Mouse (Mus musculus) embryo, embryonic 11.5 days (tissue): ENCODE data around the gene Tango6.
"Not testable (repeated sequence)": the region's sequence is repeated elsewhere in the genome, so short reads cannot be mapped to it uniquely, and the experiment has no call there.

Experiments used
- DNase-seq: peaks from one replicate; pipeline ENCODE4 v3.0.0-alpha.2; 2012; ENCODE audit warnings: low read depth, low spot score

Gene Tango6

GRCm38 (mm10) chr8:106761317-106761716, 78.4 kb downstream of the Tango6 start:
- DNase-seq = no peak

DNA sequence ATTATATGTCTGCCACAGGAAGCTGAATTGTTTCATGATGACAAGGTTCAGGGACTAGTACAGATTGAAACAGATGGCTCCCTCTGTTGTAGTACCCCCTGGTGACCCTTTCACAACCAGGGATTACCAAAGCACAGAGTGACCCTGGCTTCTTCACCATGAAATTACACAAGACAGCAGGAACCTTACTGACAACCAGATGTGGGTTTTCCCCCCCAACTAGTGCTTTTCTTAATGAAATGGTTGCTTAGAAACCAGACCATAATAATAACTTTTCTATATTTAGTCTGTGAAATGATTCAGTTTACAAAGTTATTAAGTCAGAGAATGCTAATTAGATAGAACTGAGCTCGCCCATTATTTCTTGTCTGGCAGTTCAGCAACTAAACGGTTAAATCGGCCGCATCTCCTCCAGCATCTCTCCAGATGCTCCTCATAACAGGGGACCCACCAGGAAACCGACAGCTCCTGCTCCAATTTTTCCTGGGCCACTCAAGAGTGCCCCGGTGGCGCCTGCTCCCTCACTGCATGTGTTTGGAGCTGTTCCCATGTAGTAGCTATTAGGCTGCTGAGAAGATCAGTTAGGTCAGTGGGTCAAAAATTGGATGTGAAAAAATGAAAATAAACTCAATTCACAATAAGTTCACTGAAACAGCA, 79.1 kb downstream of the Tango6 start:
- peak; percentile 8 for DNase-seq

DNA sequence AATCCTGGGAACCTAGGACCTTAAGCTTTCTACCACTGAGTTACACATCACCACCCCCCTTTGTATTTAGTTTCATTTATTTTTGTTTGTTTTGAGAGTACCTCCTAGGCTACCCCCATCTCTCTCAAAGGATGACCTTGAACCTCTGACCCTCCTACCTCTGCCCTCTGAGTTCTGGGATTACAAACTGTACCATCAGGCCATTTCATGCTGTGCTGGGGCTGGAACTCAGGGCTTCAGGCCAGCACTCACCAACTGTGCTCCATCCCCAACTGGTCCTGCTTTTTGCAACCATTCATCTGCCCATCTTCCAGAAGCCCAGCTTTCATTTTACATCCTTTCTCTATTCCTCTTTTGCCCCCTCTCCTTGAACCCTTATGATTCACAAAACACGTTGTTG, 81.7 kb downstream of the Tango6 start:
- DNase-seq = no peak

DNA sequence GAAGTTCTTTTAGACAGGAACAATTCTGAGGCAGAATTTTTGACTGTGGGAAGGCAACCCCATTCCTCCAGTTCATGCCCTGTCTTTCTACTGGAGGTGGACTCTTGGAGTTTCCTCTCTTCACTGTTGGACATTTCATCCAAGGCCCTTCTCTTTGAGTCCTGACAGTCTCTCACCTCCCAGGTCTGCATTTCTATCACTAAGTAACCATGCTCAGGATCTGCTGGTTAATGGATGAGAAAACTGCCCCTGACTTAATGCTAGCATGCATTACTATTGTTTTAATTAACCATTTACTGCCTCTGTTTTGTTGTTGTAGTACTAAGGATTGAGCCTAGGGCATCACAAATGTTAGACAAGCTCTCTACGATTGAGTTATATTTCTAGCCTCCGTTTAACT, 82.7 kb downstream of the Tango6 start:
- DNase-seq = no peak

GRCm38 (mm10) chr8:106766736-106767135, 83.9 kb downstream of the Tango6 start:
- no peak for DNase-seq

DNA sequence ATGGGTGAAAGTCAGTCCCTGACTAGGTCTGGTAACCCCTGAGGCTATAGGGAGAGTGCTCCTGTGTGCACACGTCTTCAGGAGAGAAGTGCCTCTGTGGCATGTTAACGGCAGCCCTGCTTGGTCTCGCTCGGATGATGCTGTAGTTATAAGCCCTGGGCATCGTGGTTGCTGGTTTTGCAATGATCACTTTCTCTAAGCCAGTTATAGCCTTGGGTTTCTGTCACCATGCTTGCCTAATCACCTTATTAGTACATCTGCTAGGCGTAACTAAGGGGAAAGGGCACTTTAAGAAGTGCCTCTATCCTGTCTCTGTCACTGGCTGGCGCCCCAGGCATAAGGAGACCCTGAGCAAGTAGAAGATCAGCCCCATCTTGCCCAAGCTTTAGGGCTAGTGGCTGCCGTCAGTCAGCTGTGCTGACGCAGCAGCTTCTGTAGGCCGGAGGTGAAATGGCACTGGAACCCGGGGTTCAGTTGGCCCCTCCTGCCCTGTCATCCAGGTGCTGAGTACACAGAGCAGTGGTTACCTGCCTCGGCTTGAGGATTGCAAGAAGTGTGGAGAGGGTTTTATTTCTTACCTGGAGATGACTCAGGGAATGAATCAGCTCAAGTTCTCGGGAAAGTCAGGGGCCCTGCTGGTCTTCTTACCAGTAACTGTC, 86.4 kb downstream of the Tango6 start:
- no peak for DNase-seq

- DNase-seq = no peak
Observed at GRCm38 (mm10) chr8:106770596-106771179, 87.8 kb downstream of the Tango6 start.

DNA sequence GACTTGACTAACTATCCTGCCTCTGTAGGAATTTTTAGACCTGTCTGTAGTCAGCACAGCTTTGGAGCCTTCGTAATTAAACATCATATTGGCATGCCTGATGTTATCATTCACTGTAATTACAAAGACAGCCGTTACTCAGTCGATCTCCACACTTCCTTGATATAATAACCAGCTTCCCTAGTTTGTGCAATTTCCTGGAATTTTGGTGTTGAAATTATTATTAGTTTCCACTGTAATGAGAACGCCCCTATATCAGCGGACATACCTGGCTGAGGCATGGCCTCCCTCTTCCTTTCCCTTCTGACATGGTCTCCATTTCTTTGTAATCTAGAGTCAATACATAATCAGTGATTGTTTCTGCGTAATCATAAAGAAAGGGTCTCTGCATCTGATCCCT, 89.2 kb downstream of the Tango6 start:
- no peak for DNase-seq

DNA sequence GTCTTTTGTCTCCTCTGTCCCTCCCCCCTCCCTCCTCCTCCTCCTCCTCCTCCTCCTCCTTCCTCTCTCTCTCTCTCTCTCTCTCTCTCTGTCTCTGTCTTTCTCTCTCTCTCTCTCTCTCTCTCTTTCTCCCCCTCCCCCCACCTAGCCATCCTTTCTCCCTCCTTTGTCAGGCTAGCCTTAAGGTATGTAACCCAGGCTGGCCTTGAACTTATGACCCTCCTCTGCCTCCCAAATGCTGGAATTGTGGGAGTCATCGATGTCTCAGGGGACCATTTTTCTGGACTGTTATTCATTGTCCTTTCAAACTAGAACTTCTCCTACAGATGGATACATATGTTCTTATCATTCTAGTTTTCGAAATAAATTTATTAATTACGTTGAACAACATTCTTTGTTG, 89.6 kb downstream of the Tango6 start:
- no peak for DNase-seq

- no peak for DNase-seq
Observed at GRCm38 (mm10) chr8:106774567-106775320, 91.9 kb downstream of the Tango6 start.

GRCm38 (mm10) chr8:106789623-106790022, 106.8 kb downstream of the Tango6 start:
- DNase-seq = no peak

- no peak for DNase-seq
Observed at GRCm38 (mm10) chr8:106794820-106795219, 112.0 kb downstream of the Tango6 start.

- no peak for DNase-seq
Observed at GRCm38 (mm10) chr8:106799821-106800220, 117.0 kb downstream of the Tango6 start.

- no peak for DNase-seq
Observed at GRCm38 (mm10) chr8:106801261-106801660, 118.4 kb downstream of the Tango6 start.

- not testable (repeated sequence) for DNase-seq
Observed at GRCm38 (mm10) chr8:106802384-106803137, 119.7 kb downstream of the Tango6 start.

- no peak for DNase-seq
Observed at GRCm38 (mm10) chr8:106805859-106806258, 123.0 kb downstream of the Tango6 start.

DNA sequence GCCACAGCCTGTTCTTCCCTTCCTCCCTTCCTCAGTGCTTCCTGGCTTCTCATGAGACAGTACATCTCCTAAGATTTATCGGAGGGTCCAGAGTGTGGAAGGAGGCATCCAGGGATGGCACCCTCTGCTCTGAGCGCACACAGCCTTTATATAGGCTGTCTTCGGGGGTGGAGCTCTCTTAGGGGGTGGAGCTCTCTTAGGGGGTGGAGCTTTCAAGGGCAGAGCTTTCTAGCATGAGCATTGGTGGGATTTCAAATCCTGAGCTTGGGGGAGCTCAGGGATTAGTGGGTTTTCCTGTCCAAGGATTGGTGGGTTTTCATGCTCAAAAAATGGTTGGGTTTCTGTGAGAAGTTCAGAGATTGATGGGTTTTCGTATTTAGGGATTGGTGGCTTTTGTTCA, 124.6 kb downstream of the Tango6 start:
- DNase-seq = no peak

GRCm38 (mm10) chr8:106809726-106810125, 126.9 kb downstream of the Tango6 start:
- DNase-seq = no peak

DNA sequence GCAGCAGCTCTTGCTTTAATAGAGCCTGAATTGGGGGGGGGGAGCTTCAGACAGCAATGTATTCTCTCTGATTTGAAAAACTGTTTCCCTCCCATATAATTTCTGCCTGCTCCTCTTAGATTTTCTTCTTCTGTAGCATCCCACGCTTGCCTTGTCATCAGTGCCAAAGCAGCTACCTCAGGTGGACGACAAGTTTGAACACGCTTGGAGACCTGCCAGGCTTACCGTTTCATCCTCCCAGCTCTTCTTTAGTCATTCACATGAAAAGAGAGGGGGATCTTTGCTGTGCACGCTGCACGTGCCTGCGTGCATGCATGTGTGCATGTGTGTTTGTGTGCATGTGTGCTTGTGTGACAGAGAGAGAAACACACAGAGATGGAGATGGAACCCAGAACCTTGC, 127.5 kb downstream of the Tango6 start:
- no peak for DNase-seq

DNA sequence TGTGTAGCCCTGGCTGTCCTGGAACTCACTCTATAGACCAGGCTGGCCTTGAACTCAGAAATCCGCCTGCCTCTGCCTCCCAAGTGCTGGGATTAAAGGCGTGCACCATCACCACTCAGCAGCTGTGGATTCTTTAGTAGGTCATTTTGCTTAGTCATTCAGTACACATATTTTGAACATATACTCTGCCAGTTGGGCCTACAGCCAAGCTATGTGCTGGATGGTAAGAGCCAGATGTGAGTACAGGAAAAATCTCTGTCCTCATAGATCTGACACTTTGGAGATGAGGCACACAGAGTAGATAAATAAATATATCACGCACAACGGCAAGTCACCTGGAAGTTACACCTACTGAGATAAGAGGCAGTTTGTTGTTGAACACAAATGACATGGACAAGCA, 129.7 kb downstream of the Tango6 start:
- DNase-seq = no peak

DNA sequence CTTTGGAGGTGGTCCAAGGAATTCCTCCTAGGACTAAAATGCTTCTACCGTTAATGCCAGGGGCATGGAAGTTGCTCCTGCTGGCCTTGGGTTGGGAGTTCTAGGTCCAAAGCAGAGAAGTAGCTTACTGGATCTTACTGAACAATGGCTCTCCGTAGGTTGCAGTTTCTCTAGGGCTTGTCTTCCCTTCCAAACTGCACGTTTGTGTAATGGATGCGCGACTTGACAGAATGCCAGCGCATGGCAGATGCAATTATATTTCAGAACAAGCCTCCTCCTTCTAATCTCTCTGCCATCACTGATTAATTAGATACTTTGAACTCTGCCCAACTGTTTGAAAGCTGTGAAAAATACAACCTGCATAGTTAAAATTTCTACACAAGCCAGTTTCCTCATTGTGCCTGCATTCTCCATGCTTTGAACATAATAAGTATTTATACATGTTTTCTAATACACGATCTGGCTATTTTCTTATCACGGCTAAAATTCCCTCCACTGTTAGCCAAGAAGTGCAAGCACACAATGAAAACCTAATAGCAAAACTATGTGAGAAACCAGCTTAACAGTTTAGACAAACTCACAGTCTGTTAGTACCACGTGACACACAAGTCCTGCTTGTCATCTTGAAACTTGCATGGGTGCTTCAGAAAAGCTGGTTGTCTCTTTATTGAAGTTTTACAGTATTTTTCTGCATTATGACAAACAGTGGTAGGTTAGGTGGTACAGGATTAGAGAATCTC, 133.7 kb downstream of the Tango6 start:
- DNase-seq = no peak
